Mouse (Mus musculus) hindbrain, embryonic 10.5 days (tissue): Measurements from ENCODE around the gene Zfp740. TPM values are rescaled to one million over a fixed set of nuclear protein-coding genes. Genes with fewer than 3 reads are reported as not detected.

Experiments used
- DNase-seq: peaks from one replicate; pipeline ENCODE4 v3.0.0-alpha.2; 2017; ENCODE audit warnings: low spot score
- H3K27ac ChIP-seq: fragments of 300-500 bp; sonication (generic); 2 replicates; pipeline ENCODE4 v1.5.1; 2016; ENCODE audit warnings: mild to moderate bottlenecking, moderate library complexity
- H3K27me3 ChIP-seq: fragments of 300-500 bp; sonication (generic); 2 replicates; pipeline ENCODE4 v1.6.1; 2016; ENCODE audit warnings: mild to moderate bottlenecking; ENCODE audit not compliant: poor library complexity, insufficient read depth, severe bottlenecking
- H3K36me3 ChIP-seq: fragments of 300-500 bp; sonication (generic); 2 replicates; pipeline ENCODE4 v1.6.1; 2016; ENCODE audit warnings: mild to moderate bottlenecking, moderate library complexity
- H3K4me1 ChIP-seq: fragments of 300-500 bp; sonication (generic); replicated peaks from 2 replicates; pipeline ENCODE4 v1.6.1; 2016; ENCODE audit warnings: mild to moderate bottlenecking
- H3K4me3 ChIP-seq: fragments of 300-500 bp; sonication (generic); 2 replicates; pipeline ENCODE4 v1.5.1; 2016; ENCODE audit warnings: mild to moderate bottlenecking, moderate library complexity
- H3K9me3 ChIP-seq: fragments of 300-500 bp; sonication (generic); 2 replicates; pipeline ENCODE4 v1.6.1; 2016; ENCODE audit warnings: mild to moderate bottlenecking, moderate library complexity
- WGBS: fragments of 180-500 bp; shearing (Covaris S2); methylation state at CpG from one replicate; pipeline ENCODE4 v1.1.7; 2016; 5-methylcytosine and 5-hydroxymethylcytosine counted together
- polyA plus RNA-seq: library from polyadenylated mRNA; unstranded; fragments of >200 nt; fragmentation: Nextera tagmentation; extraction: Ambion mirVana; gene quantifications from 2 replicates; pipeline ENCODE4 v1.2.1, GENCODE M21; 2016

Zfp740 gene
- polyA plus RNA-seq, 1 experiment from 2014 or later = 61.8 TPM

GRCm38 (mm10) chr15:102262582-102262981 lies 59.5 kb downstream of the Zfp740 start:
- H3K4me1 ChIP-seq = peaks cover 21% of the 10 kb centered on the region
- H3K9me3 ChIP-seq = no peaks in the 10 kb centered on the region
- H3K4me3 ChIP-seq = no peak overlapping the region
- no peak for DNase-seq
- H3K27ac ChIP-seq = no peak overlapping the region
- peaks cover 34% of the 10 kb centered on the region for H3K27me3 ChIP-seq
- H3K36me3 ChIP-seq = no peaks in the 10 kb centered on the region
- 53% methylated on average over 7 of the region's 7 CpGs for whole genome bisulfite sequencing

- no peak overlapping the region for H3K27ac ChIP-seq
- 80% methylated on average over 2 of the region's 2 CpGs for WGBS
- DNase-seq = no peak
- no peaks in the 10 kb centered on the region for H3K36me3 ChIP-seq
- H3K27me3 ChIP-seq = peaks cover 29% of the 10 kb centered on the region
- H3K4me3 ChIP-seq = no peak overlapping the region
- peaks cover 16% of the 10 kb centered on the region for H3K4me1 ChIP-seq
- no peaks in the 10 kb centered on the region for H3K9me3 ChIP-seq
Measured at GRCm38 (mm10) chr15:102263037-102263436, 60.0 kb downstream of the Zfp740 start.

Other genes starting within 250 kb of the Zfp740 start
- gene Krt78, start 249.0 kb upstream of the Zfp740 start, polyA plus RNA-seq = not detected in 2 replicates
- 43.1 and 55.5 TPM in 2 replicates for gene Krt8, start 198.8 kb upstream of the Zfp740 start, polyA plus RNA-seq
- 38.6 and 53.5 TPM in 2 replicates for gene Krt18, start 175.1 kb upstream of the Zfp740 start, polyA plus RNA-seq
- 80.4 and 122 TPM in 2 replicates for gene Eif4b, start 129.5 kb upstream of the Zfp740 start, polyA plus RNA-seq
- gene Tns2, start 102.8 kb upstream of the Zfp740 start, polyA plus RNA-seq = 11.8 and 13.8 TPM in 2 replicates
- 14.6 and 17.6 TPM in 2 replicates for gene Spryd3, start 67.0 kb upstream of the Zfp740 start, polyA plus RNA-seq
- gene Igfbp6, start 58.9 kb upstream of the Zfp740 start, polyA plus RNA-seq = 0.20 TPM in 1 of 2 replicates, not detected in the other
- 0.35 and 0.38 TPM in 2 replicates for gene Soat2, start 52.7 kb upstream of the Zfp740 start, polyA plus RNA-seq
- 34.0 and 35.5 TPM in 2 replicates for gene Csad, start 1.5 kb downstream of the Zfp740 start, polyA plus RNA-seq
- 0.31 and 0.90 TPM in 2 replicates for gene Itgb7, start 28.7 kb downstream of the Zfp740 start, polyA plus RNA-seq
- gene Rarg, start 54.3 kb downstream of the Zfp740 start, polyA plus RNA-seq = 22.1 and 24.5 TPM in 2 replicates
- 0.26 and 0.35 TPM in 2 replicates for gene Gm9918, start 67.3 kb downstream of the Zfp740 start, polyA plus RNA-seq
- gene Mfsd5, start 76.2 kb downstream of the Zfp740 start, polyA plus RNA-seq = 61.5 and 66.1 TPM in 2 replicates
- 42.6 and 52.2 TPM in 2 replicates for gene Espl1, start 93.0 kb downstream of the Zfp740 start, polyA plus RNA-seq
- gene Pfdn5, start 122.9 kb downstream of the Zfp740 start, polyA plus RNA-seq = 331 and 368 TPM in 2 replicates
- 119 and 120 TPM in 2 replicates for gene Myg1, start 128.5 kb downstream of the Zfp740 start, polyA plus RNA-seq
- 102 and 122 TPM in 2 replicates for gene Aaas, start 147.5 kb downstream of the Zfp740 start, polyA plus RNA-seq
- 1.0 and 1.2 TPM in 2 replicates for gene Sp7, start 163.9 kb downstream of the Zfp740 start, polyA plus RNA-seq
- 6.1 and 9.3 TPM in 2 replicates for gene Sp1, start 202.9 kb downstream of the Zfp740 start, polyA plus RNA-seq
- gene Amhr2, start 242.1 kb downstream of the Zfp740 start, polyA plus RNA-seq = 0.17 and 0.18 TPM in 2 replicates